In the genomic region with DNA sequence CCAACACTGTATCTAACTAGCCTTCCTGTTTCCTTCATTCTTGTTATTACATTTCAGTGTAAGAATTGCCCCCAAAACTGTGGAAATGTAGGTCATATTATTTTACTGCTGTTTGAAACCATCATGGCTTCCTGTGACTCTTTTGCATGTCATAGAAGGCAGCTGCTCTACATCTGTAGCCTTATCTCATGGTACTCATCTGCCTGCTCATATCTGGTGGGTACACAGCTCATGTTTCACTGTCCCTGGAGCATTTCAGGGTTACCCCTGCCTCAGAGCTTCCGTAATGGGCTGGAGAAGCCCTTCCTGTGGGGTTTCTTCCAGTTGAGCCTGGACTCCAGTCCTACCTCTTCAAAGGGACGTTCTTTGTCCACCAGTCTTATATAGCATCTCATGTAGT, we compare ENCODE assay signal across 28 mouse cellular contexts.
DNase-seq lines count a peak whose midpoint lies in the region; ATAC-seq and TF ChIP-seq lines count a peak whose summit lies in the region.
"Had no signal": no experiment of that assay in that cellular context is flagged by ENCODE, and none has a peak within 500 bp of the region (broad histone marks: within the 10 kb centered on the region; RNA-seq: fewer than 3 reads in every experiment).

No protein-coding gene starts in this region.

- no peak overlapping the region for H3K27ac ChIP-seq in liver, embryonic 13.5 days
- no peak overlapping the region for H3K27ac ChIP-seq in liver, postnatal 0 days (ENCODE audit: low read depth)
- H3K27ac ChIP-seq: embryonic facial prominence, embryonic 10.5 days; embryonic facial prominence, embryonic 15.5 days; forebrain, embryonic 12.5 days; hindbrain, embryonic 10.5 days; hindbrain, embryonic 15.5 days; limb, embryonic 12.5 days had no signal

- no peak overlapping the region for H3K4me3 ChIP-seq in liver, embryonic 13.5 days (replicated peaks)
- H3K4me3 ChIP-seq in liver, postnatal 0 days (ENCODE audit: low read depth, low read length): no peak overlapping the region
- H3K4me3 ChIP-seq: embryonic facial prominence, embryonic 10.5 days; embryonic facial prominence, embryonic 15.5 days; forebrain, embryonic 12.5 days; hindbrain, embryonic 10.5 days; hindbrain, embryonic 15.5 days; limb, embryonic 12.5 days had no signal

- peak; percentile 39; the same call in 1 of the 2 replicates for ATAC-seq in liver, embryonic 13.5 days (ENCODE audit: low read depth)
- ATAC-seq in liver, postnatal 0 days: no peak
- ATAC-seq: forebrain, postnatal 0 days; inflammation-experienced regulatory T-cells, adult 6 months; midbrain, embryonic 16.5 days had no signal

- peaks cover 4% of the 10 kb centered on the region for H3K4me1 ChIP-seq in liver, embryonic 13.5 days (replicated peaks)
- H3K4me1 ChIP-seq in liver, postnatal 0 days (ENCODE audit: insufficient read depth): no peaks in the 10 kb centered on the region
- H3K4me1 ChIP-seq: embryonic facial prominence, embryonic 10.5 days; embryonic facial prominence, embryonic 15.5 days; limb, embryonic 12.5 days had no signal

- no peak for TF ChIP-seq EP300 in liver, postnatal 0 days (IDR thresholded peaks at IDR 0.05; ENCODE audit: low read depth)

- H3K27me3 ChIP-seq in liver, embryonic 13.5 days: no peaks in the 10 kb centered on the region
- H3K27me3 ChIP-seq in liver, postnatal 0 days (ENCODE audit: insufficient read depth, low read length): no peaks in the 10 kb centered on the region
- H3K27me3 ChIP-seq: embryonic facial prominence, embryonic 15.5 days; forebrain, embryonic 12.5 days; hindbrain, embryonic 15.5 days; limb, embryonic 12.5 days had no signal

- 42% methylated on average over 2 of the region's 2 CpGs for WGBS in liver, embryonic 13.5 days (ENCODE audit: insufficient replicate concordance)
- 53% methylated on average over 2 of the region's 2 CpGs for WGBS in liver, postnatal 0 days (ENCODE audit: insufficient replicate concordance)

- TF ChIP-seq CTCF in liver, postnatal 0 days (IDR thresholded peaks at IDR 0.05; ENCODE audit: low read depth): no peak

- no peak for DNase-seq in liver, embryonic 13.5 days
- DNase-seq in liver, postnatal 0 days: no peak
- peak; percentile 16 to 27 for DNase-seq in thymus, adult 18-20 months
- DNase-seq in thymus, postnatal 25 days: peak; percentile 37
- no peak for DNase-seq in layer of hippocampus, adult 8-10 months (ENCODE audit: low spot score in 2 of 2)
- DNase-seq in ovary, postnatal 36 days (ENCODE audit: low spot score): no peak
- no peak for DNase-seq in spleen, adult 18-20 months
- DNase-seq: adrenal gland, postnatal 25 days; cerebellum, adult 18-20 months; cerebellum, postnatal 10 days; forebrain, postnatal 0 days; gastrocnemius, postnatal 14 days; heart, postnatal 14 days; kidney, adult 18-20 months; kidney, postnatal 4 days; lung, embryonic 14.5 days; lung, postnatal 14 days; right cerebral cortex, adult 18-20 months; right cerebral cortex, postnatal 4 days had no signal

- no peak overlapping the region for H3K4me2 ChIP-seq in liver, embryonic 13.5 days
- H3K4me2 ChIP-seq in liver, postnatal 0 days (ENCODE audit: low read depth, low read length): no peak overlapping the region
- H3K4me2 ChIP-seq: embryonic facial prominence, embryonic 15.5 days; forebrain, embryonic 12.5 days; hindbrain, embryonic 15.5 days; limb, embryonic 12.5 days; lung, embryonic 14.5 days; midbrain, embryonic 11.5 days had no signal

- H3K9ac ChIP-seq in liver, embryonic 13.5 days: no peak overlapping the region
- H3K9ac ChIP-seq in liver, postnatal 0 days (replicated peaks): no peak overlapping the region
- H3K9ac ChIP-seq: embryonic facial prominence, embryonic 15.5 days; forebrain, embryonic 12.5 days; forebrain, postnatal 0 days; hindbrain, embryonic 15.5 days; limb, embryonic 12.5 days; lung, embryonic 14.5 days had no signal

- H3K9me3 ChIP-seq in liver, embryonic 13.5 days (replicated peaks): no peaks in the 10 kb centered on the region
- 0 out of 2 replicates have a peak, but pooled peaks cover 2% of the 10 kb centered on the region for H3K9me3 ChIP-seq in liver, postnatal 0 days (ENCODE audit: low read length)
- H3K9me3 ChIP-seq: embryonic facial prominence, embryonic 10.5 days; embryonic facial prominence, embryonic 15.5 days; forebrain, embryonic 12.5 days; hindbrain, embryonic 10.5 days; hindbrain, embryonic 15.5 days had no signal

- H3K36me3 ChIP-seq in liver, embryonic 13.5 days: no peaks in the 10 kb centered on the region
- H3K36me3 ChIP-seq in liver, postnatal 0 days (replicated peaks; ENCODE audit: insufficient read depth, low read length): no peaks in the 10 kb centered on the region
- H3K36me3 ChIP-seq: embryonic facial prominence, embryonic 15.5 days had no signal

Comparison
In these comparisons a context has a peak if more than half of its experiments do, and no peak if none do; other contexts are left out.
1. DNase-seq: peak in thymus, adult 18-20 months (2 of 2) and thymus, postnatal 25 days (single experiment); none in liver, embryonic 13.5 days (single experiment), liver, postnatal 0 days (single experiment), layer of hippocampus, adult 8-10 months (0 of 2), ovary, postnatal 36 days (single experiment) and spleen, adult 18-20 months (0 of 2).